In the genomic region with DNA sequence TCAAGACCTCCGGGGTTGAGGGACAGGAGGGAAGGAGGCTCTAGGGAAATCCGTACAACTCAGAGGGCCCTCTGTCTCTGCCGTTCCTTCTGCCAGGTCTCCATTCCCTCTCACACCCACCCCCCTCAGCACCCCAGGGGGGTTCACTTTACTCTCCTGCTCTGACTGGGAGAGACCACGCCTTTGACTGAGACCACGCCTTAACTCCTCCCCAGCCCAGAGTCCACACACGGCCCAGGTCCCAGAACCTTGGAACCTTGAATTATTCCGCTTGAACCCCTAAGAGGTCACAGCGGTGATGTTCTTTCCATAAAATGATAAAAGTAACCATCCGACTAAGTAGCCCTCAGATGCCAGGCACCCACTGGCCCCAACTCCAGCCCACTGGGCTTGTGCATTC, we compare ENCODE assay signal across 10 mouse cellular contexts. TPM values are rescaled to one million over a fixed set of nuclear protein-coding genes. Genes with fewer than 3 reads are reported as not detected.
DNase-seq lines count a peak whose midpoint lies in the region; ATAC-seq and TF ChIP-seq lines count a peak whose summit lies in the region.
"Had no signal": no experiment of that assay in that cellular context is flagged by ENCODE, and none has a peak within 500 bp of the region (broad histone marks: within the 10 kb centered on the region; RNA-seq: fewer than 3 reads in every experiment).

No protein-coding gene starts in this region.

- peak overlapping the region; percentile 24 for H3K4me2 ChIP-seq in lung, embryonic 14.5 days
- H3K4me2 ChIP-seq in heart, embryonic 16.5 days (ENCODE audit: low read depth, low read length): peak overlapping the region; percentile 8; the same call in 1 of the 2 replicates
- H3K4me2 ChIP-seq in neural tube, embryonic 13.5 days: peak overlapping the region; percentile 24

- TF ChIP-seq CTCF in lung, embryonic 14.5 days (IDR thresholded peaks at IDR 0.05; ENCODE audit: low read depth): no peak

- no peak overlapping the region for H3K9ac ChIP-seq in lung, embryonic 14.5 days
- H3K9ac ChIP-seq in heart, embryonic 16.5 days (ENCODE audit: low read length): no peak overlapping the region; the same call in 1 of the 2 replicates
- H3K9ac ChIP-seq in neural tube, embryonic 13.5 days: no peak overlapping the region

- H3K27ac ChIP-seq in lung, embryonic 14.5 days (ENCODE audit: low read depth): no peak overlapping the region
- H3K27ac ChIP-seq in heart, embryonic 16.5 days (ENCODE audit: low read length): no peak overlapping the region
- no peak overlapping the region for H3K27ac ChIP-seq in neural tube, embryonic 13.5 days (replicated peaks)
- H3K27ac ChIP-seq: left cerebral cortex, adult 2 months had no signal

- no peaks in the 10 kb centered on the region for H3K36me3 ChIP-seq in lung, embryonic 14.5 days (ENCODE audit: insufficient read depth)
- no peaks in the 10 kb centered on the region for H3K36me3 ChIP-seq in heart, embryonic 16.5 days (ENCODE audit: control insufficient read depth, insufficient read depth)
- H3K36me3 ChIP-seq in neural tube, embryonic 13.5 days: no peaks in the 10 kb centered on the region

- H3K4me3 ChIP-seq in lung, embryonic 14.5 days (ENCODE audit: low read depth, low read length): peak overlapping the region; percentile 4; the same call in 1 of the 2 replicates
- H3K4me3 ChIP-seq in heart, embryonic 16.5 days (ENCODE audit: low read length): no peak overlapping the region
- no peak overlapping the region for H3K4me3 ChIP-seq in neural tube, embryonic 13.5 days
- H3K4me3 ChIP-seq: left cerebral cortex, adult 2 months had no signal

- H3K27me3 ChIP-seq in lung, embryonic 14.5 days (ENCODE audit: insufficient read depth, low read length): no peaks in the 10 kb centered on the region; the same call in 1 of the 2 replicates
- H3K27me3 ChIP-seq in heart, embryonic 16.5 days (ENCODE audit: control insufficient read depth, insufficient read depth, low read length): no peaks in the 10 kb centered on the region; the same call in 1 of the 2 replicates
- H3K27me3 ChIP-seq in neural tube, embryonic 13.5 days: no peaks in the 10 kb centered on the region

- DNase-seq in lung, embryonic 14.5 days: peak; percentile 23
- DNase-seq in lung, postnatal 14 days: no peak
- DNase-seq in kidney, postnatal 14 days: peak; percentile 57
- no peak for DNase-seq in right cerebral cortex, postnatal 10 days (ENCODE audit: low spot score in 2 of 2)
- DNase-seq in spleen, postnatal 36 days (ENCODE audit: low spot score in 2 of 2): no peak
- DNase-seq in ovary, postnatal 36 days (ENCODE audit: low spot score): no peak
- DNase-seq: thymus, adult 2 months had no signal

- no peaks in the 10 kb centered on the region for H3K9me3 ChIP-seq in lung, embryonic 14.5 days (ENCODE audit: low read depth, low read length)
- no peaks in the 10 kb centered on the region for H3K9me3 ChIP-seq in heart, embryonic 16.5 days (replicated peaks; ENCODE audit: control insufficient read depth, low read length)
- H3K9me3 ChIP-seq in neural tube, embryonic 13.5 days: no peaks in the 10 kb centered on the region

- no peak for ATAC-seq in lung, embryonic 14.5 days (ENCODE audit: insufficient read depth)
- ATAC-seq in heart, embryonic 16.5 days (replicated peaks; ENCODE audit: extremely low read depth, insufficient read depth, low FRiP score): no peak
- ATAC-seq in neural tube, embryonic 13.5 days (ENCODE audit: low read depth): no peak

- H3K4me1 ChIP-seq in lung, embryonic 14.5 days (ENCODE audit: insufficient read depth): peaks cover 14% of the 10 kb centered on the region
- H3K4me1 ChIP-seq in heart, embryonic 16.5 days (ENCODE audit: control insufficient read depth, insufficient read depth, low read length): peaks cover 29% of the 10 kb centered on the region
- peaks cover 26% of the 10 kb centered on the region for H3K4me1 ChIP-seq in neural tube, embryonic 13.5 days (replicated peaks)

- 25% methylated on average over 9 of the region's 9 CpGs for WGBS in lung, embryonic 14.5 days
- 28% methylated on average over 9 of the region's 9 CpGs for WGBS in heart, embryonic 16.5 days
- WGBS in neural tube, embryonic 13.5 days: 14% methylated on average over 9 of the region's 9 CpGs

RNA-seq across cellular contexts. Expression of gene Pkdcc, which starts 58.5 kb away (rescaled TPM):
- polyA plus RNA-seq in lung, embryonic 14.5 days (2014; fragmentation: Nextera tagmentation; extraction: Ambion mirVana): 21.1 and 25.3 TPM in 2 replicates
- polyA plus RNA-seq in heart, embryonic 16.5 days (2015; fragmentation: Nextera tagmentation; extraction: Ambion mirVana): 10.9 and 11.9 TPM in 2 replicates
- 4.2 and 6.1 TPM in 2 replicates for polyA plus RNA-seq in neural tube, embryonic 13.5 days (2015; fragmentation: Nextera tagmentation; extraction: Ambion mirVana)

Comparison
In these comparisons a context has a peak if more than half of its experiments do, and no peak if none do; other contexts are left out.
1. DNase-seq: peak in lung, embryonic 14.5 days (single experiment) and kidney, postnatal 14 days (single experiment); none in lung, postnatal 14 days (single experiment), right cerebral cortex, postnatal 10 days (0 of 2), spleen, postnatal 36 days (0 of 2) and ovary, postnatal 36 days (single experiment).
2. Peak in every context shown above with its lines, with median percentiles within 50 percentile points of each other: H3K4me2 ChIP-seq.